Mouse (Mus musculus) T-cell, adult 66 days (primary cell): ENCODE data around the gene Fitm1. TPM values are rescaled to one million over a fixed set of nuclear protein-coding genes. Genes with fewer than 3 reads are reported as not detected.

ENCODE experiments used
- total RNA-seq, 2 experiments: library from RNA; stranded (reverse); gene quantifications; 3 replicates in 1 of 2; 4 replicates in 1 of 2; pipeline ENCODE4 v1.2.4; 2023

Gene Fitm1
- total RNA-seq, result not detected

GRCm38 (mm10) chr14:55575302-55575701, at the start of gene Fitm1:
Gene Fitm1, plus strand, starts transcription at chr14:55575617.

GRCm38 (mm10) chr14:55540067-55540786, 35.2 kb upstream of the Fitm1 start, which contains the start of gene Pck2:
Gene Pck2, plus strand, starts transcription at chr14:55540266.

GRCm38 (mm10) chr14:55559799-55560201, 15.6 kb upstream of the Fitm1 start, which contains the start of gene Dcaf11:
Gene Dcaf11, plus strand, starts transcription at chr14:55560006.

GRCm38 (mm10) chr14:55560202-55561073, 15.0 kb upstream of the Fitm1 start, which contains the start of gene A730061H03Rik:
Gene A730061H03Rik, minus strand, starts transcription at chr14:55560406.

GRCm38 (mm10) chr14:55577871-55578667, 2.7 kb downstream of the Fitm1 start, which contains the start of gene Psme1:
Gene Psme1, plus strand, starts transcription at chr14:55578123.

GRCm38 (mm10) chr14:55584702-55585565, 9.5 kb downstream of the Fitm1 start, which contains the start of gene Emc9:
Gene Emc9, minus strand, starts transcription at chr14:55585302.

GRCm38 (mm10) chr14:55590748-55591330, 15.4 kb downstream of the Fitm1 start, which contains the start of gene Psme2:
Gene Psme2, minus strand, starts transcription at chr14:55591113.

GRCm38 (mm10) chr14:55591331-55591891, 16.0 kb downstream of the Fitm1 start, which contains the start of gene Rnf31:
Gene Rnf31, plus strand, starts transcription at chr14:55591708.

GRCm38 (mm10) chr14:55603271-55603632, 27.8 kb downstream of the Fitm1 start, which contains the start of gene Irf9:
Gene Irf9, plus strand, starts transcription at chr14:55603571.

GRCm38 (mm10) chr14:55617822-55618221, 42.4 kb downstream of the Fitm1 start, which contains the start of gene Rec8:
Gene Rec8, plus strand, starts transcription at chr14:55618037.

Other genes with a start within 250 kb of the Fitm1 start
- gene Dhrs4, start 96.9 kb upstream of the Fitm1 start, total RNA-seq, result 10 to 100 TPM; 23.0 to 26.3 TPM
- gene Carmil3, start 85.0 kb upstream of the Fitm1 start, total RNA-seq, result under 1 TPM; 0.64 to 0.68 TPM
- gene Cpne6, start 65.2 kb upstream of the Fitm1 start, total RNA-seq, result not detected
- gene Nrl, start 50.6 kb upstream of the Fitm1 start, total RNA-seq, result not detected
- 10 to 100 TPM; 12.3 to 20.4 TPM for gene Pck2, start 35.4 kb upstream of the Fitm1 start, total RNA-seq
- gene Dcaf11, start 15.6 kb upstream of the Fitm1 start, total RNA-seq, result 10 to 100 TPM; 73.6 to 74.9 TPM
- gene A730061H03Rik, start 15.2 kb upstream of the Fitm1 start, total RNA-seq, result 1 to 10 TPM; 4.9 to 6.6 TPM
- gene Psme1, start 2.5 kb downstream of the Fitm1 start, total RNA-seq, result 100 to 1,000 TPM; 310 to 383 TPM
- 10 to 100 TPM; 23.4 to 24.2 TPM for gene Emc9, start 9.7 kb downstream of the Fitm1 start, total RNA-seq
- gene Psme2, start 15.5 kb downstream of the Fitm1 start, total RNA-seq, result 100 to 1,000 TPM; 462 to 464 TPM
- gene Rnf31, start 16.1 kb downstream of the Fitm1 start, total RNA-seq, result 100 to 1,000 TPM; 112 to 116 TPM
- gene Irf9, start 28.0 kb downstream of the Fitm1 start, total RNA-seq, result 100 to 1,000 TPM; 104 to 137 TPM
- gene Rec8, start 42.4 kb downstream of the Fitm1 start, total RNA-seq, result 1 to 10 TPM in 1 of 2 experiments, not detected in 1; 1.3 TPM
- gene Ipo4, start 60.3 kb downstream of the Fitm1 start, total RNA-seq, result 10 to 100 TPM; 70.5 to 88.4 TPM
- gene Gm49378, start 62.3 kb downstream of the Fitm1 start, total RNA-seq, result 1 to 10 TPM; 4.0 to 4.6 TPM
- gene Tm9sf1, start 68.2 kb downstream of the Fitm1 start, total RNA-seq, result 10 to 100 TPM; 43.9 to 52.9 TPM
- gene Tssk4, start 74.6 kb downstream of the Fitm1 start, total RNA-seq, result 1 to 10 TPM; 4.1 to 5.9 TPM
- gene Mdp1, start 84.9 kb downstream of the Fitm1 start, total RNA-seq, result 10 to 100 TPM; 44.5 to 56.7 TPM
- gene Gmpr2, start 96.3 kb downstream of the Fitm1 start, total RNA-seq, result 10 to 100 TPM; 19.3 to 25.8 TPM
- gene Nedd8, start 96.5 kb downstream of the Fitm1 start, total RNA-seq, result 100 to 1,000 TPM; 182 to 187 TPM
- gene Tinf2, start 106.2 kb downstream of the Fitm1 start, total RNA-seq, result 100 to 1,000 TPM in 1 of 2 experiments, 10 to 100 TPM in 1; 94.4 to 113 TPM
- gene Tgm1, start 138.3 kb downstream of the Fitm1 start, total RNA-seq, result 1 to 10 TPM; 4.4 to 4.9 TPM
- 100 to 1,000 TPM in 1 of 2 experiments, 10 to 100 TPM in 1; 82.0 to 104 TPM for gene Rabggta, start 146.6 kb downstream of the Fitm1 start, total RNA-seq
- 10 to 100 TPM; 16.5 to 19.4 TPM for gene Dhrs1, start 170.1 kb downstream of the Fitm1 start, total RNA-seq
- 10 to 100 TPM; 31.3 to 38.2 TPM for gene Nop9, start 170.1 kb downstream of the Fitm1 start, total RNA-seq
- gene Cideb, start 182.8 kb downstream of the Fitm1 start, total RNA-seq, result not detected
- 1 to 10 TPM; 1.4 to 1.5 TPM for gene Ltb4r2, start 185.8 kb downstream of the Fitm1 start, total RNA-seq
- under 1 TPM; 0.52 to 0.95 TPM for gene Ltb4r1, start 190.3 kb downstream of the Fitm1 start, total RNA-seq
- 1 to 10 TPM in 1 of 2 experiments, under 1 TPM in 1; 0.15 to 1.0 TPM for gene Adcy4, start 208.5 kb downstream of the Fitm1 start, total RNA-seq
- gene Ripk3, start 213.2 kb downstream of the Fitm1 start, total RNA-seq, result 10 to 100 TPM; 55.9 to 66.9 TPM
- not detected for gene Nfatc4, start 247.5 kb downstream of the Fitm1 start, total RNA-seq